Mouse (Mus musculus): ENCODE results near the gene Slc30a6. TPM values are rescaled to one million over a fixed set of nuclear protein-coding genes. Genes with fewer than 3 reads are reported as not detected.

Slc30a6 gene
- total and polyA plus RNA-seq, 2 experiments: 13.5 to 22.7 TPM

DNA sequence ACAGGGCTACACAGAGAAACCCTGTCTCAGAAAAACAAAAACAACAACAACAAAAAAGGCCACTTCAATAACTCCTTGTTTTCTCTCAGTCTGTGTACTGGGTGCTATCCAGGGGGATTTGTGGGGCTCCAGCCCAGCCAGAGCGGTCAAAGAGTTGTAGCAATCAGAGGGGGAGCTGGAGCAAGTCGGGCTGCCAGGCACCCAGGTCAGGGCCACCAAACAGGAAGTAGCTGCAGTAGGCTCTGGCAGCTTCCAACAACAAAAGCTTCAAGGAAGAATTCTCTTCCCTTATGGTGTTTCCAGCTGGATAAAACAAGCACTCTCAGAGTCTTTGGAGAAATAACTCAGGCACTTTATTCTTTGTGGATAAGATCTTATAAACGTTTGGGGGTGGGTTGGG lies 58.5 kb downstream of the Slc30a6 start:
- no peak for TF ChIP-seq CTCF (IDR thresholded peaks at IDR 0.05; ENCODE audit: low read depth, low read length)
- TF ChIP-seq POLR2A (IDR thresholded peaks at IDR 0.05; ENCODE audit: extremely low read depth, insufficient read depth, low read length): no peak
- WGBS: 61% methylated on average over 3 of the region's 3 CpGs
- no peak overlapping the region for H3K9ac ChIP-seq (ENCODE audit: low read depth, low read length)
- no peaks in the 10 kb centered on the region for H3K79me2 ChIP-seq (ENCODE audit: control insufficient read depth, insufficient read depth, low read length)
- no peak overlapping the region for H3K4me3 ChIP-seq (ENCODE audit: insufficient read depth, low read depth, low read length)
- H3K27me3 ChIP-seq (ENCODE audit: control insufficient read depth, insufficient read depth, low read length): no peaks in the 10 kb centered on the region
- no peak for DNase-seq (ENCODE audit: extremely low read depth, low read depth, low spot score)
- no peaks in the 10 kb centered on the region for H3K36me3 ChIP-seq (ENCODE audit: control insufficient read depth, insufficient read depth, low read length)
- H3K4me1 ChIP-seq (ENCODE audit: control insufficient read depth, insufficient read depth, low read length): no peaks in the 10 kb centered on the region
- H3K27ac ChIP-seq (replicated peaks; ENCODE audit: insufficient read depth, low read depth, low read length): no peak overlapping the region

- no peak for DNase-seq (ENCODE audit: extremely low read depth, low read depth, low spot score)
- Histone ChIP-seq H3K4me3 (ENCODE audit: insufficient read depth, low read depth, low read length) (no peak overlapping the region), H3K79me2 (ENCODE audit: control insufficient read depth, insufficient read depth, low read length) (no peaks in the 10 kb centered on the region), H3K27ac (replicated peaks; ENCODE audit: insufficient read depth, low read depth, low read length) (no peak overlapping the region), H3K4me1 (ENCODE audit: control insufficient read depth, insufficient read depth, low read length) (no peaks in the 10 kb centered on the region), H3K9ac (ENCODE audit: low read depth, low read length) (no peak overlapping the region), H3K27me3 (ENCODE audit: control insufficient read depth, insufficient read depth, low read length) (no peaks in the 10 kb centered on the region), H3K36me3 (ENCODE audit: control insufficient read depth, insufficient read depth, low read length) (no peaks in the 10 kb centered on the region)
- 93% methylated on average over 1 of the region's 1 CpGs for WGBS
- TF ChIP-seq POLR2A (IDR thresholded peaks at IDR 0.05; ENCODE audit: extremely low read depth, insufficient read depth, low read length) (no peak), CTCF (IDR thresholded peaks at IDR 0.05; ENCODE audit: low read depth, low read length) (no peak)
Measured at GRCm38 (mm10) chr17:74454660-74455059, 59.3 kb downstream of the Slc30a6 start.

GRCm38 (mm10) chr17:74455426-74455825 lies 60.0 kb downstream of the Slc30a6 start:
- H3K4me3 ChIP-seq (ENCODE audit: insufficient read depth, low read depth, low read length): no peak overlapping the region
- TF ChIP-seq CTCF (IDR thresholded peaks at IDR 0.05; ENCODE audit: low read depth, low read length) (no peak), POLR2A (IDR thresholded peaks at IDR 0.05; ENCODE audit: extremely low read depth, insufficient read depth, low read length) (no peak)
- 92% methylated on average over 4 of the region's 4 CpGs for WGBS
- H3K36me3 ChIP-seq (ENCODE audit: control insufficient read depth, insufficient read depth, low read length): no peaks in the 10 kb centered on the region
- H3K79me2 ChIP-seq (ENCODE audit: control insufficient read depth, insufficient read depth, low read length): no peaks in the 10 kb centered on the region
- H3K27ac ChIP-seq (replicated peaks; ENCODE audit: insufficient read depth, low read depth, low read length): no peak overlapping the region
- no peak for DNase-seq (ENCODE audit: extremely low read depth, low read depth, low spot score)
- no peaks in the 10 kb centered on the region for H3K27me3 ChIP-seq (ENCODE audit: control insufficient read depth, insufficient read depth, low read length)
- H3K4me1 ChIP-seq (ENCODE audit: control insufficient read depth, insufficient read depth, low read length): no peaks in the 10 kb centered on the region
- no peak overlapping the region for H3K9ac ChIP-seq (ENCODE audit: low read depth, low read length)

DNA sequence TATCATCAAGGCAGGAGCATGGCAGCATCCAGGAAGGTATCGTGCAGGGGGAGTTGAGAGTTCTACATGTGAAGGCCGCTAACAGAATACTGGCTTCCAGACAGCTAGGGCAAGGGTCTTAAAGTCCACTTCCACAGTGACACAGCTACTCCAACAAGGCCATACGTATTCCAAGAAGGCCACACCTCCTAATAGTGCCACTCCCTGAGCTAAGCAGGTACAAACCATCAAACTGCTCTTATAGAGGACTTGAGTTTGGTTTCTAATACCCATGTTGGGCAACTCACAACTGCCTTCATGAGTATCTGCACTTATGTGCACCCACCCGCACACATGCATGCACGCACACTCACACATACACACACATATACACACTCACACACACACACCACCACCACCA lies 61.4 kb downstream of the Slc30a6 start:
- no peaks in the 10 kb centered on the region for H3K4me1 ChIP-seq (ENCODE audit: control insufficient read depth, insufficient read depth, low read length)
- TF ChIP-seq POLR2A (IDR thresholded peaks at IDR 0.05; ENCODE audit: extremely low read depth, insufficient read depth, low read length) (no peak), CTCF (IDR thresholded peaks at IDR 0.05; ENCODE audit: low read depth, low read length) (no peak)
- no peak overlapping the region for H3K9ac ChIP-seq (ENCODE audit: low read depth, low read length)
- 94% methylated on average over 5 of the region's 5 CpGs for WGBS
- no peak for DNase-seq (ENCODE audit: extremely low read depth, low read depth, low spot score)
- H3K79me2 ChIP-seq (ENCODE audit: control insufficient read depth, insufficient read depth, low read length): no peaks in the 10 kb centered on the region
- no peak overlapping the region for H3K27ac ChIP-seq (replicated peaks; ENCODE audit: insufficient read depth, low read depth, low read length)
- no peaks in the 10 kb centered on the region for H3K36me3 ChIP-seq (ENCODE audit: control insufficient read depth, insufficient read depth, low read length)
- no peak overlapping the region for H3K4me3 ChIP-seq (ENCODE audit: insufficient read depth, low read depth, low read length)
- H3K27me3 ChIP-seq (ENCODE audit: control insufficient read depth, insufficient read depth, low read length): no peaks in the 10 kb centered on the region

- Histone ChIP-seq H3K4me3 (ENCODE audit: insufficient read depth, low read depth, low read length) (no peak overlapping the region; the same call in 1 of the 2 replicates), H3K9ac (ENCODE audit: low read depth, low read length) (no peak overlapping the region)
- WGBS: 67% methylated on average over 10 of the region's 10 CpGs
Measured at GRCm38 (mm10) chr17:74457972-74458677, 62.7 kb downstream of the Slc30a6 start.

DNA sequence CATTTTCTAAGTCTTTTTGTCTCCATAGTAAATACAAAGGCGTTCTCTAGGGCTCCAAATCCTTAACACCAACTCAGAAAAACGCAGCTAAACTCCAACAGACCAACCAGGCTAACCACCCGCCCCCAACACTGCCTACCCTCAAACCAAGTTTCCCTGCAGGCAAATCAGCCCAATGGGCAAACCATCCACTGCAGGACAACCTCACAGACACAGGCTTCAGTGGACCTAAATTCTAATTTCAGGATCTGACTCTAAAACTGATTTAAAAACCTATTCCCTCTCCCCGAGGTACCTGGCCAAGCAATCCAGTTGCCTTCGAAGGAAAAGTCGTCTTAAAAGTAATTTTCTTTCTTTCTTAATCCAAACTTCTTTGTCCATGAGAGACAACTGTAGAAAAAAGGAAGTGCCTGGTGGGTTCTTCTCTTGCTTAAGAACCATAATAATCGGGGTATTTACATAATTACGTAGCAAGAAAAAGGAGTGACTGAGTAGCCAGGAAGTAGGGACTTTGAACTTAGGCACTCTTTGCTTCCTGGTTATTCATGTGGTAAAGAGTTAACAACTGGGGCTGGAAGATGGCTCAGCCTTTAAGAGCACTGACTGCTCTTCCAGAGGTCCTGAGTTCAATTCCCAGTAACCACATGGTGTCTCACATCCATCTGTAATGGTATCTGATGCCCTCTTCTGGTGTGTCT lies 63.5 kb downstream of the Slc30a6 start, which contains the start of gene Nlrc4:
Gene Nlrc4 (minus strand): TSS at position 432 of the 698 bp plus-strand sequence.
- no peak within 1 kb of the TSS for H3K9ac ChIP-seq (ENCODE audit: low read depth, low read length)
- DNase-seq (ENCODE audit: extremely low read depth, low read depth, low spot score): peak; percentile 21
- no peaks in the 10 kb centered on the region for H3K79me2 ChIP-seq (ENCODE audit: control insufficient read depth, insufficient read depth, low read length)
- H3K4me1 ChIP-seq (ENCODE audit: control insufficient read depth, insufficient read depth, low read length): no peaks in the 10 kb centered on the region
- H3K27ac ChIP-seq (replicated peaks; ENCODE audit: insufficient read depth, low read depth, low read length): no peak within 1 kb of the TSS; the same call in 1 of the 2 replicates
- no peaks in the 10 kb centered on the region for H3K36me3 ChIP-seq (ENCODE audit: control insufficient read depth, insufficient read depth, low read length)
- 61% methylated on average over 8 of the region's 8 CpGs for WGBS
- no peaks in the 10 kb centered on the region for H3K27me3 ChIP-seq (ENCODE audit: control insufficient read depth, insufficient read depth, low read length)
- no peak within 1 kb of the TSS; the same call in 1 of the 2 replicates for H3K4me3 ChIP-seq (ENCODE audit: insufficient read depth, low read depth, low read length)
- TF ChIP-seq CTCF (IDR thresholded peaks at IDR 0.05; ENCODE audit: low read depth, low read length): no peak

More at GRCm38 (mm10) chr17:74457972-74458677, 62.7 kb downstream of the Slc30a6 start:
- no peak for DNase-seq (ENCODE audit: extremely low read depth, low read depth, low spot score)
- Histone ChIP-seq H3K27me3 (ENCODE audit: control insufficient read depth, insufficient read depth, low read length) (no peaks in the 10 kb centered on the region), H3K79me2 (ENCODE audit: control insufficient read depth, insufficient read depth, low read length) (no peaks in the 10 kb centered on the region), H3K36me3 (ENCODE audit: control insufficient read depth, insufficient read depth, low read length) (no peaks in the 10 kb centered on the region), H3K4me1 (ENCODE audit: control insufficient read depth, insufficient read depth, low read length) (no peaks in the 10 kb centered on the region), H3K27ac (replicated peaks; ENCODE audit: insufficient read depth, low read depth, low read length) (no peak overlapping the region)
- no peak for TF ChIP-seq POLR2A (IDR thresholded peaks at IDR 0.05; ENCODE audit: extremely low read depth, insufficient read depth, low read length)
- no peak for TF ChIP-seq CTCF (IDR thresholded peaks at IDR 0.05; ENCODE audit: low read depth, low read length)

Measured in liver, adult 2 months (tissue).